Mouse (Mus musculus): Measurements from ENCODE around the gene Ccdc141.

GRCm38 (mm10) chr2:77133407-77133806 is 37.0 kb downstream of the Ccdc141 start:
- no peak for TF ChIP-seq EP300 (IDR thresholded peaks at IDR 0.05)
- no peak for TF ChIP-seq CTCF (IDR thresholded peaks at IDR 0.05)
